Mouse (Mus musculus): ENCODE data around the gene Gtf2h1. TPM values are rescaled to one million over a fixed set of nuclear protein-coding genes. Genes with fewer than 3 reads are reported as not detected.

Gtf2h1 gene
- polyA plus RNA-seq, 1 experiment from 2014 or later, result 29.0 TPM

- Histone ChIP-seq H3K27me3 (ENCODE audit: control insufficient read depth, insufficient read depth, low read length) (no peaks in the 10 kb centered on the region), H3K4me1 (replicated peaks; ENCODE audit: control insufficient read depth, insufficient read depth) (no peaks in the 10 kb centered on the region)
Observed at GRCm38 (mm10) chr7:46833266-46833665, 37.4 kb downstream of the Gtf2h1 start.

GRCm38 (mm10) chr7:46833670-46834255 lies 37.9 kb downstream of the Gtf2h1 start:
- ATAC-seq (ENCODE audit: low FRiP score, low TSS enrichment) (no peak), DNase-seq (ENCODE audit: low spot score) (no peak)
- no peaks in the 10 kb centered on the region for H3K9me3 ChIP-seq (ENCODE audit: control insufficient read depth, low read length)
- 78% methylated on average over 7 of the region's 7 CpGs for WGBS
- H3K27me3 ChIP-seq (ENCODE audit: control insufficient read depth, insufficient read depth, low read length), result no peaks in the 10 kb centered on the region
- no peak overlapping the region for H3K4me3 ChIP-seq (ENCODE audit: low read depth, low read length)
- H3K4me2 ChIP-seq (replicated peaks; ENCODE audit: low read depth), result no peak overlapping the region
- no peaks in the 10 kb centered on the region for H3K36me3 ChIP-seq (ENCODE audit: control insufficient read depth, insufficient read depth, low read length)
- H3K4me1 ChIP-seq (replicated peaks; ENCODE audit: control insufficient read depth, insufficient read depth), result no peaks in the 10 kb centered on the region
- 0 out of 2 replicates have a peak overlapping the region, but pooled peaks have one; percentile 45 for H3K27ac ChIP-seq (replicated peaks)
- no peak for TF ChIP-seq EP300 (optimal IDR thresholded peaks at IDR 0.05)
- TF ChIP-seq CTCF (IDR thresholded peaks at IDR 0.05; ENCODE audit: low read depth), result no peak
- H3K9ac ChIP-seq (ENCODE audit: low read length), result 0 out of 2 replicates have a peak overlapping the region, but pooled peaks have one; percentile 13

More at GRCm38 (mm10) chr7:46833266-46833665, 37.4 kb downstream of the Gtf2h1 start:
- no peak overlapping the region for H3K9ac ChIP-seq (ENCODE audit: low read length)
- ATAC-seq (ENCODE audit: low FRiP score, low TSS enrichment), result peak; percentile 89
- no peak overlapping the region for H3K4me2 ChIP-seq (replicated peaks; ENCODE audit: low read depth)
- DNase-seq (ENCODE audit: low spot score), result peak; percentile 64
- H3K27ac ChIP-seq (replicated peaks), result 0 out of 2 replicates have a peak overlapping the region, but pooled peaks have one; percentile 45
- H3K4me3 ChIP-seq (ENCODE audit: low read depth, low read length), result no peak overlapping the region
- 34% methylated on average over 6 of the region's 6 CpGs for WGBS
- H3K9me3 ChIP-seq (ENCODE audit: control insufficient read depth, low read length), result no peaks in the 10 kb centered on the region
- TF ChIP-seq CTCF (IDR thresholded peaks at IDR 0.05; ENCODE audit: low read depth) (no peak), EP300 (optimal IDR thresholded peaks at IDR 0.05) (no peak)
- no peaks in the 10 kb centered on the region for H3K36me3 ChIP-seq (ENCODE audit: control insufficient read depth, insufficient read depth, low read length)

- H3K9ac ChIP-seq (ENCODE audit: low read length), result no peak overlapping the region
- H3K27ac ChIP-seq (replicated peaks), result no peak overlapping the region
- H3K4me2 ChIP-seq (replicated peaks; ENCODE audit: low read depth), result no peak overlapping the region
- TF ChIP-seq CTCF (IDR thresholded peaks at IDR 0.05; ENCODE audit: low read depth) (no peak), EP300 (optimal IDR thresholded peaks at IDR 0.05) (no peak)
- DNase-seq (ENCODE audit: low spot score) (no peak), ATAC-seq (ENCODE audit: low FRiP score, low TSS enrichment) (no peak)
- no peaks in the 10 kb centered on the region for H3K4me1 ChIP-seq (replicated peaks; ENCODE audit: control insufficient read depth, insufficient read depth)
- H3K9me3 ChIP-seq (ENCODE audit: control insufficient read depth, low read length), result no peaks in the 10 kb centered on the region
- no peaks in the 10 kb centered on the region for H3K36me3 ChIP-seq (ENCODE audit: control insufficient read depth, insufficient read depth, low read length)
- no peak overlapping the region for H3K4me3 ChIP-seq (ENCODE audit: low read depth, low read length)
- WGBS, result 67% methylated on average over 11 of the region's 14 CpGs
- no peaks in the 10 kb centered on the region for H3K27me3 ChIP-seq (ENCODE audit: control insufficient read depth, insufficient read depth, low read length)
Observed at GRCm38 (mm10) chr7:46834994-46835610, 39.2 kb downstream of the Gtf2h1 start.

- Histone ChIP-seq H3K27ac (replicated peaks) (no peak overlapping the region), H3K27me3 (ENCODE audit: control insufficient read depth, insufficient read depth, low read length) (no peaks in the 10 kb centered on the region), H3K4me2 (replicated peaks; ENCODE audit: low read depth) (no peak overlapping the region), H3K4me1 (replicated peaks; ENCODE audit: control insufficient read depth, insufficient read depth) (no peaks in the 10 kb centered on the region; the same call in 1 of the 2 replicates), H3K4me3 (ENCODE audit: low read depth, low read length) (no peak overlapping the region), H3K9ac (ENCODE audit: low read length) (no peak overlapping the region), H3K36me3 (ENCODE audit: control insufficient read depth, insufficient read depth, low read length) (no peaks in the 10 kb centered on the region), H3K9me3 (ENCODE audit: control insufficient read depth, low read length) (no peaks in the 10 kb centered on the region)
- no peak for TF ChIP-seq CTCF (IDR thresholded peaks at IDR 0.05; ENCODE audit: low read depth)
- TF ChIP-seq EP300 (optimal IDR thresholded peaks at IDR 0.05), result no peak
- DNase-seq (ENCODE audit: low spot score), result no peak
- 80% methylated on average over 5 of the region's 5 CpGs for WGBS
- no peak for ATAC-seq (ENCODE audit: low FRiP score, low TSS enrichment)
Observed at GRCm38 (mm10) chr7:46836357-46836756, 40.5 kb downstream of the Gtf2h1 start.

- TF ChIP-seq CTCF (IDR thresholded peaks at IDR 0.05; ENCODE audit: low read depth), result no peak
- no peak for TF ChIP-seq EP300 (optimal IDR thresholded peaks at IDR 0.05)
- 86% methylated on average over 5 of the region's 5 CpGs for WGBS
- H3K27ac ChIP-seq (replicated peaks), result no peak overlapping the region
- no peaks in the 10 kb centered on the region; the same call in 1 of the 2 replicates for H3K4me1 ChIP-seq (replicated peaks; ENCODE audit: control insufficient read depth, insufficient read depth)
- H3K4me2 ChIP-seq (replicated peaks; ENCODE audit: low read depth), result no peak overlapping the region
- H3K36me3 ChIP-seq (ENCODE audit: control insufficient read depth, insufficient read depth, low read length), result no peaks in the 10 kb centered on the region
- no peaks in the 10 kb centered on the region for H3K27me3 ChIP-seq (ENCODE audit: control insufficient read depth, insufficient read depth, low read length)
- H3K4me3 ChIP-seq (ENCODE audit: low read depth, low read length), result no peak overlapping the region
- no peak for DNase-seq (ENCODE audit: low spot score)
- H3K9ac ChIP-seq (ENCODE audit: low read length), result no peak overlapping the region
- ATAC-seq (ENCODE audit: low FRiP score, low TSS enrichment), result no peak
- no peaks in the 10 kb centered on the region for H3K9me3 ChIP-seq (ENCODE audit: control insufficient read depth, low read length)
Observed at GRCm38 (mm10) chr7:46837073-46837472, 41.2 kb downstream of the Gtf2h1 start.

GRCm38 (mm10) chr7:46838104-46838671 lies 42.3 kb downstream of the Gtf2h1 start:
- Histone ChIP-seq H3K9me3 (ENCODE audit: control insufficient read depth, low read length) (no peaks in the 10 kb centered on the region), H3K36me3 (ENCODE audit: control insufficient read depth, insufficient read depth, low read length) (no peaks in the 10 kb centered on the region), H3K4me2 (replicated peaks; ENCODE audit: low read depth) (peak overlapping the region; percentile 31), H3K4me3 (ENCODE audit: low read depth, low read length) (no peak overlapping the region), H3K9ac (ENCODE audit: low read length) (peak overlapping the region; percentile 32; the same call in 1 of the 2 replicates), H3K27me3 (ENCODE audit: control insufficient read depth, insufficient read depth, low read length) (no peaks in the 10 kb centered on the region), H3K27ac (replicated peaks) (peak overlapping the region; percentile 92), H3K4me1 (replicated peaks; ENCODE audit: control insufficient read depth, insufficient read depth) (no peaks in the 10 kb centered on the region; the same call in 1 of the 2 replicates)
- WGBS, result 10% methylated on average over 9 of the region's 9 CpGs
- peak; percentile 46 for DNase-seq (ENCODE audit: low spot score)
- no peak; the same call in 1 of the 2 replicates for ATAC-seq (ENCODE audit: low FRiP score, low TSS enrichment)
- TF ChIP-seq CTCF (IDR thresholded peaks at IDR 0.05; ENCODE audit: low read depth) (no peak), EP300 (optimal IDR thresholded peaks at IDR 0.05) (no peak)
